Mouse (Mus musculus): ENCODE data around the gene Pak2. TPM values are rescaled to one million over a fixed set of nuclear protein-coding genes. Genes with fewer than 3 reads are reported as not detected.

Gene Pak2
- polyA plus RNA-seq, 1 experiment from 2014 or later = 33.9 TPM

- no peaks in the 10 kb centered on the region for H3K4me1 ChIP-seq (ENCODE audit: control insufficient read depth, insufficient read depth, low read length)
- H3K27me3 ChIP-seq (ENCODE audit: control insufficient read depth, insufficient read depth, low read length) = no peaks in the 10 kb centered on the region
- no peaks in the 10 kb centered on the region for H3K36me3 ChIP-seq (ENCODE audit: control insufficient read depth, insufficient read depth, low read length)
- no peaks in the 10 kb centered on the region for H3K9me3 ChIP-seq (replicated peaks; ENCODE audit: control insufficient read depth, low read length)
- no peak overlapping the region for H3K9ac ChIP-seq (ENCODE audit: low read depth, low read length)
- peak overlapping the region; percentile 3; the same call in 1 of the 2 replicates for H3K4me2 ChIP-seq
- H3K4me3 ChIP-seq (ENCODE audit: low read depth, low read length) = no peak overlapping the region
- WGBS (ENCODE audit: insufficient replicate concordance) = 18% methylated on average over 15 of the region's 15 CpGs
- no peak overlapping the region for H3K27ac ChIP-seq (ENCODE audit: low read depth, low read length)
- no peak for ATAC-seq (replicated peaks; ENCODE audit: insufficient number of reproducible peaks, low FRiP score, low TSS enrichment)
Measured at GRCm38 (mm10) chr16:32114968-32115695, 36.0 kb upstream of the Pak2 start.

DNA sequence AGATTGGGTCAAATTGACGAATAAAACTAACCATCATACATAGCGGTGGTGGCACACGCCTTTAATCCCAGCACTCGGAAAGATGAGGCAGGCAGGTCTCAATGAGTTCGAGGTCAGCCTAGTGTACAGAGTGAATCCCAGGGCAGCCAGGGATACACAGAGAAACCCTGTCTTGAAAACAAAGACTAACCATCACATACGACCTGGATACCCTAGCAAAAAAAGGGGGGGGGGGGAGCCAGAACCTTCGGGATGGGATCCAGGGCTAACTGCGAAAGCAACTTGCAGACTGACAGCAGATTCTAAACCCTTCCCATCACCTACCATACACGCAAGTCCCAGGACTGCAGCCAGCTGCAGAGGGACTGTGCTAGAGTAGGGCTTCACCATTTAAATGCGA is 35.3 kb upstream of the Pak2 start:
- H3K4me2 ChIP-seq = no peak overlapping the region
- WGBS (ENCODE audit: insufficient replicate concordance) = 76% methylated on average over 10 of the region's 10 CpGs
- no peaks in the 10 kb centered on the region for H3K27me3 ChIP-seq (ENCODE audit: control insufficient read depth, insufficient read depth, low read length)
- no peaks in the 10 kb centered on the region for H3K4me1 ChIP-seq (ENCODE audit: control insufficient read depth, insufficient read depth, low read length)
- no peak overlapping the region for H3K27ac ChIP-seq (ENCODE audit: low read depth, low read length)
- H3K36me3 ChIP-seq (ENCODE audit: control insufficient read depth, insufficient read depth, low read length) = no peaks in the 10 kb centered on the region
- H3K9me3 ChIP-seq (replicated peaks; ENCODE audit: control insufficient read depth, low read length) = no peaks in the 10 kb centered on the region
- no peak overlapping the region for H3K4me3 ChIP-seq (ENCODE audit: low read depth, low read length)
- no peak for ATAC-seq (replicated peaks; ENCODE audit: insufficient number of reproducible peaks, low FRiP score, low TSS enrichment)
- no peak overlapping the region for H3K9ac ChIP-seq (ENCODE audit: low read depth, low read length)

- peak overlapping the region; percentile 43; the same call in 1 of the 2 replicates for H3K4me2 ChIP-seq
- H3K9ac ChIP-seq (ENCODE audit: low read depth, low read length) = 0 out of 2 replicates have a peak overlapping the region, but pooled peaks have one; percentile 34
- 0 out of 2 replicates have a peak, but pooled peaks have one; percentile 65 for ATAC-seq (replicated peaks; ENCODE audit: insufficient number of reproducible peaks, low FRiP score, low TSS enrichment)
- no peak overlapping the region for H3K4me3 ChIP-seq (ENCODE audit: low read depth, low read length)
- no peaks in the 10 kb centered on the region for H3K9me3 ChIP-seq (replicated peaks; ENCODE audit: control insufficient read depth, low read length)
- peak overlapping the region; percentile 57; the same call in 1 of the 2 replicates for H3K27ac ChIP-seq (ENCODE audit: low read depth, low read length)
- no peaks in the 10 kb centered on the region for H3K27me3 ChIP-seq (ENCODE audit: control insufficient read depth, insufficient read depth, low read length)
- WGBS (ENCODE audit: insufficient replicate concordance) = 59% methylated on average over 23 of the region's 23 CpGs
- H3K4me1 ChIP-seq (ENCODE audit: control insufficient read depth, insufficient read depth, low read length) = no peaks in the 10 kb centered on the region
- no peaks in the 10 kb centered on the region for H3K36me3 ChIP-seq (ENCODE audit: control insufficient read depth, insufficient read depth, low read length)
Measured at GRCm38 (mm10) chr16:32113541-32114218, 34.5 kb upstream of the Pak2 start.

DNA sequence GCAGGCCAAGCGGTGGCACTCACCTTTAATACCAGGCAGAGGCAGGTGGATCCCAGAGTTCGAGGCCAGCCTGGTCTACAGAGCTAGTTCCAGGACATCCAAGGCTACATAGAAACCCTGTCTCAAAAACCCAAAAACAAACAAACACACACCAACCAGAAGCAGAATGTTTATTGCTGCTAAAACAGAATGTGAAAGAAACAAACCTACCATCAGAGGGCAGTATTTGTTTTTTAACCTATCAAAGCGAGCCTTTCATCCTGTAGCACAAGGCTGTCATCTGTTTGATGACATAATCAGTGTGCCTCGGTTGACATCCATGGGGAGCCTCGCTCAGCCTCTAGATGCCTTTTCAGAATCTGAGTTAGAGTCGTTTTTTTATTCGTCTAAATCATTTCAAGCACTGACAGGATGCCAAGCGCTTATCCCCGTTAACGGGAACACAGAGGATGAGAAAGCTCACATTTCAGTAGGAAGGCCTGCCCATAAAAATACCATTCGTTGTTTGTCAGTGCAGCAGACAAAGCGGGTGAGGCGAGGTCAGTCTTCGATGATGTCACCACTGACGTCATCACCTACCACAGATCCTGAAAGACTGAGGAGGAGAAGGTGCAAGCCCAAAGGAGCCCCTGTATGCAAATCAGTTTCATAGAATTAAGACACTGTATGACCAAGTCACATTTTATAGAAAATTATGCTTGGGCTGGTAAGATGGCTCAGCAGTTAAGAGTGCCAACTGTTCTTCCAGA is 32.0 kb upstream of the Pak2 start:
- no peaks in the 10 kb centered on the region for H3K4me1 ChIP-seq (ENCODE audit: control insufficient read depth, insufficient read depth, low read length)
- H3K9ac ChIP-seq (ENCODE audit: low read depth, low read length) = no peak overlapping the region
- H3K9me3 ChIP-seq (replicated peaks; ENCODE audit: control insufficient read depth, low read length) = no peaks in the 10 kb centered on the region
- H3K27ac ChIP-seq (ENCODE audit: low read depth, low read length) = no peak overlapping the region
- no peak overlapping the region for H3K4me3 ChIP-seq (ENCODE audit: low read depth, low read length)
- ATAC-seq (replicated peaks; ENCODE audit: insufficient number of reproducible peaks, low FRiP score, low TSS enrichment) = no peak
- no peaks in the 10 kb centered on the region for H3K27me3 ChIP-seq (ENCODE audit: control insufficient read depth, insufficient read depth, low read length)
- H3K36me3 ChIP-seq (ENCODE audit: control insufficient read depth, insufficient read depth, low read length) = no peaks in the 10 kb centered on the region
- no peak overlapping the region for H3K4me2 ChIP-seq
- 69% methylated on average over 15 of the region's 15 CpGs for WGBS (ENCODE audit: insufficient replicate concordance)

GRCm38 (mm10) chr16:32108578-32108977 is 29.4 kb upstream of the Pak2 start:
- H3K4me1 ChIP-seq (ENCODE audit: control insufficient read depth, insufficient read depth, low read length) = no peaks in the 10 kb centered on the region
- H3K4me3 ChIP-seq (ENCODE audit: low read depth, low read length) = no peak overlapping the region
- H3K9me3 ChIP-seq (replicated peaks; ENCODE audit: control insufficient read depth, low read length) = no peaks in the 10 kb centered on the region
- WGBS (ENCODE audit: insufficient replicate concordance) = 89% methylated on average over 2 of the region's 2 CpGs
- peaks cover 6% of the 10 kb centered on the region; the same call in 1 of the 2 replicates for H3K36me3 ChIP-seq (ENCODE audit: control insufficient read depth, insufficient read depth, low read length)
- no peak for ATAC-seq (replicated peaks; ENCODE audit: insufficient number of reproducible peaks, low FRiP score, low TSS enrichment)
- no peak overlapping the region for H3K4me2 ChIP-seq
- no peak overlapping the region for H3K9ac ChIP-seq (ENCODE audit: low read depth, low read length)
- H3K27me3 ChIP-seq (ENCODE audit: control insufficient read depth, insufficient read depth, low read length) = no peaks in the 10 kb centered on the region
- no peak overlapping the region for H3K27ac ChIP-seq (ENCODE audit: low read depth, low read length)

DNA sequence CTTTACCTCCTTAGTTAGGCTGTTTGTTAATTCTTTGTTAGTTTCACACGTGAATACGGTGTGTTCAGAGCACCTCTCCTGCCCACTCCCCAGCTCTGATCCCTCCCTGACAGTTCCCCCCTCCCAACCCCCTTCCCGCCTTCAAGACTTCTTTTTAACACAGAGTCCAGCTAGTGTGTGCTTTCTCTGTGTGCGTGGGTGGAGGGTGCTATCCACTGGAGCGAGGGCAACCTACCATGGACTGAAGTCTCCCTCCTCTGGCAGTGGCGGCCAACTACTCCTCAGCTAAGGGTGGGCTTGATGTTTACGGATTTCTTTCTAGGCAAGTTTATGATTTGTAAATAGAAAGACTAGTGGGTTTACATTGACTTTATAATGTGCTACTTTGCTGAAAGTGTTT is 29.0 kb upstream of the Pak2 start:
- Histone ChIP-seq H3K27me3 (ENCODE audit: control insufficient read depth, insufficient read depth, low read length) (no peaks in the 10 kb centered on the region), H3K36me3 (ENCODE audit: control insufficient read depth, insufficient read depth, low read length) (peaks cover 6% of the 10 kb centered on the region; the same call in 1 of the 2 replicates), H3K9me3 (replicated peaks; ENCODE audit: control insufficient read depth, low read length) (no peaks in the 10 kb centered on the region), H3K9ac (ENCODE audit: low read depth, low read length) (no peak overlapping the region), H3K4me3 (ENCODE audit: low read depth, low read length) (no peak overlapping the region), H3K4me2 (no peak overlapping the region), H3K4me1 (ENCODE audit: control insufficient read depth, insufficient read depth, low read length) (no peaks in the 10 kb centered on the region), H3K27ac (ENCODE audit: low read depth, low read length) (no peak overlapping the region)
- ATAC-seq (replicated peaks; ENCODE audit: insufficient number of reproducible peaks, low FRiP score, low TSS enrichment) = no peak
- WGBS (ENCODE audit: insufficient replicate concordance) = 76% methylated on average over 7 of the region's 7 CpGs

DNA sequence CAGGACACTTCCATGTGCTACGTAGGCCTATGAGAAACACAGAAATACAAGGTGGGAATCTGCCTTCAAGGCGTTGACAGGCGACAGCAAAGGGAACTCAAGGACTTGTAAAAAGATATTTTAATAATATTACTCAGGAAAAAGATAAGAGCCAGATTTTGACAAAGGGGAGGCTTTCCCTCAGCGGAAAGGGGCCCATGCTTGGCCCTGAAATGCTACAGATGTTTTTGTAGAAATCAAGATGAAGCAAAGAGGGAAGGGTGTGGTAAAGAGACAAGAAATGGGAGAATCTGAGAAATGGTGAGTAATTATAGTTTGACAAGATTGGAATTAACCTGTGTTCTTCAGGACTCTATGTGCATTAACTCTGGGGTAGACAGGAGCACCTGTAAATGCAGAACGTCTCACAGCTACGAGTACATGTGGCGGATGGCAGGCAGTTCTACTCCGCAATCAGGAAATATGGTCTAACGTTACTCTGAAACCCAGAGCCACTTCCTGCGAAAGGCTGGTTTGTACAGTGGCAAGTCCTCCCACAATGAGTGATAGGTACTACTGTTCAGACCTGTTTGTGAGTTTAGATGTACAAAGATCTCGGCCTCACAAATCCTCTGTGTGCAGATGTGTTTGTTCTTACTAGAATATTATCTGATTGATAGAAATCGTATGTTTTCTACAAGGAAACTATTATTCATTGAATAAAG is 28.4 kb upstream of the Pak2 start:
- WGBS (ENCODE audit: insufficient replicate concordance) = 83% methylated on average over 12 of the region's 12 CpGs
- no peak overlapping the region for H3K9ac ChIP-seq (ENCODE audit: low read depth, low read length)
- no peak for ATAC-seq (replicated peaks; ENCODE audit: insufficient number of reproducible peaks, low FRiP score, low TSS enrichment)
- peaks cover 9% of the 10 kb centered on the region; the same call in 1 of the 2 replicates for H3K36me3 ChIP-seq (ENCODE audit: control insufficient read depth, insufficient read depth, low read length)
- no peak overlapping the region for H3K4me3 ChIP-seq (ENCODE audit: low read depth, low read length)
- no peaks in the 10 kb centered on the region for H3K9me3 ChIP-seq (replicated peaks; ENCODE audit: control insufficient read depth, low read length)
- H3K4me2 ChIP-seq = no peak overlapping the region
- H3K27me3 ChIP-seq (ENCODE audit: control insufficient read depth, insufficient read depth, low read length) = no peaks in the 10 kb centered on the region
- no peak overlapping the region for H3K27ac ChIP-seq (ENCODE audit: low read depth, low read length)
- no peaks in the 10 kb centered on the region for H3K4me1 ChIP-seq (ENCODE audit: control insufficient read depth, insufficient read depth, low read length)

DNA sequence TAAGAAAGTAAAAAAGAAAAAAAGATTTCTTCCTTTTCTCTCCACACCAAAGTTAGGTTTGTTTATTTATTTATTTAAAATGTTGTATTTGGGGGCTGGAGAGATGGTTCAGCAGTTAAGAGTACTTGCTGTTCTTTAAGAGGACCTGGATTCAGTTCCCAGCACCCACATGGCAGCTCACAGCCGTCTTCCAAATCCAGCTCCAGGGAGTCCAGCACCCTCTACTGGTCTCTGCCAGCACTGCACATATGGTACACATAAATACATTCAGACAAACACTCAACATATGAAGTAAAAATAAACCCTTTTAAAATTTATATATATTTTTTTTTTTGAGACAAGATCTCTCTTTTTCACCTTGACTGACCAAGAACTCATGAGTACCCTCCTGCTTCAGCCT is 26.6 kb upstream of the Pak2 start:
- Histone ChIP-seq H3K9me3 (replicated peaks; ENCODE audit: control insufficient read depth, low read length) (no peaks in the 10 kb centered on the region), H3K36me3 (ENCODE audit: control insufficient read depth, insufficient read depth, low read length) (peaks cover 9% of the 10 kb centered on the region; the same call in 1 of the 2 replicates), H3K4me3 (ENCODE audit: low read depth, low read length) (no peak overlapping the region), H3K9ac (ENCODE audit: low read depth, low read length) (no peak overlapping the region), H3K4me2 (no peak overlapping the region), H3K27ac (ENCODE audit: low read depth, low read length) (no peak overlapping the region), H3K27me3 (ENCODE audit: control insufficient read depth, insufficient read depth, low read length) (no peaks in the 10 kb centered on the region), H3K4me1 (ENCODE audit: control insufficient read depth, insufficient read depth, low read length) (no peaks in the 10 kb centered on the region)
- WGBS (ENCODE audit: insufficient replicate concordance) = 93% methylated on average over 1 of the region's 1 CpGs
- no peak for ATAC-seq (replicated peaks; ENCODE audit: insufficient number of reproducible peaks, low FRiP score, low TSS enrichment)

All from heart, embryonic 11.5 days (tissue).